Mouse (Mus musculus) kidney, adult 18-20 months (tissue): ENCODE results near the gene Ercc6l.
A peak's percentile ranks its signal among the peaks of the same experiment; 100 is the strongest.
"Not testable (repeated sequence)": the region's sequence is repeated elsewhere in the genome, so short reads cannot be mapped to it uniquely, and the experiment has no call there.

Source experiments
- DNase-seq: peaks from one replicate; pipeline ENCODE4 v3.0.0; 2021

Gene Ercc6l

DNA sequence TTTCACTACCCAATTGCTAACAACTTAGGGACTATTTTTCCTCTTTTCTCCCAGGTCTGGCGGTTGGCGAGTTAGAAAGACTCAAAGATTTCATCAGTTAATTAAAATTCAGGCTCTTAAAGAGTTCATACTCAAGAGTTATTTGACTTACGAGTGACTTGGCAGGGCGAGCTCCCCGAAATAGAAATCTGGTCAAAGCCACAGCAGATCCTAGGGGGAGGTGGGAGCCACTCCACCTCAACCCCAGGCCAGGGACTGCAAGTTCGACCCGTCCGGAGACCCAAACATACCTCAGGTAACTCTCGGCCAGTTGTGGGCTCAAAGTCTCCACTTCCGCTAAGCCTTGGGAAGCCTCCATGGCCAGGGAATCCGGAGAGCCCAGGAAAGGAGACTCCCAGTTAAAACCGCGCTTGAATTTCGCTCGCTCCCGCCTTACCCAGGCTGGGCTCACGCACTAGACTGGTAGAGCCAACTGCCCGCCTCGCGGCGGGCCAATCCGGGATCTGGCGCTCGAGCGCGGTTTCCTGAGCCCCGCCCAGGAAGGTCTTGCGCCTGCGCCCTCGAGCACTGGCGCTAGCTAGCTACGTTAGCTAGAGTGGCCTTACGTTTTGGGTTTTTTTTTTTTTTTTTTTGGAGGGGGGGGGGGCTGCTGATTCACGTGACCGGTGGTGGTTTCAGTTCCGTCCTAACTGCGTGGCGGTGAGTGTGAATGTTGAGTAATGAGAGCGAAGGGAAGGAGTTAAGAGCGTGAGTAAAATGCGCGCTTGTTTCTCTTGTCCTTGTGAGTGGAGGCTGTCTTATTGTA, at the start of gene Ercc6l:
TSS of gene Ercc6l (minus strand) at position 474 of the 805 bp plus-strand sequence.
- DNase-seq, result peak; percentile 80

- DNase-seq, result no peak
These were observed 33.9 kb upstream of the Ercc6l start for GRCm38 (mm10) chrX:102190840-102191239.

GRCm38 (mm10) chrX:102189581-102189980, 32.7 kb upstream of the Ercc6l start:
- DNase-seq, result no peak

DNA sequence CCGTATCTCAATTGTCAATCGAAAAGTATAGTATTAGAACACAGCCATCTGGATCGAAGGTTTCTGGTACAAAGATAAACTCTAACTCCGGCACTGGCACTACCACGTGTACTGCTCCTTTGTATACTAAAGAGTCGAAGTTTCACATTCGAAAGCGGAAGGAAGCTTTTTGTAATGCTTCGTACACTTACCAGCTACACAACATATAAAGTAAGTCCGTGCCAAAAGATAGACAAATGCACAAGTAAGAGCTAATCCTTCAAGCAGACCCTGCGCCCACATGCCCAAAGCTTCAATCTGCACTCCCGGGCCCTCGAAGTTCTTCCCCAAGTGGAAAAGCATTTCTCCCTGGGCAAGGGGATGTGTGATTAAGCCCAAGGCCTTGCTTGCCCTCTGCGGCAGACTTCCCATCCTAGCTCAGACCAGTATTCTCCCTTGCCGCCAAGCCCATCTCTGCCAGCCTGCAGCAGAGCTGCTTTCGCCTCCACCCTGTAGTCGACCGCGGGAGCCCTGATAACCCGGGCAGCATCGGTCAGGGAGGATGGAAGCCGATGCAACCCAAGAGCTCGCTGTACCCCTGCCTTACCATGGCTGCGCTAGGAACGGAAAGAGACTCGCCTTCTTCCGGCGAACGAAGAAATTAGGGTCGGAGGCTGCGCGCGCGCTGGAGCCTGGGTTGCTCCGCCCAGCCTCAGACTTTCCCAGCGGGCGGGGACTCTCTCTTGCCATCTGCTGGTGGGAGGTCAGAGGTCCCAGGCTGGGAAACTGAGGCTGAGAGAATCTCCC, 32.0 kb upstream of the Ercc6l start, which contains the start of gene Rps4x:
TSS of gene Rps4x (minus strand) at position 683 of the 786 bp plus-strand sequence.
- DNase-seq, result peak; percentile 84

- no peak for DNase-seq
These were observed 30.3 kb upstream of the Ercc6l start for GRCm38 (mm10) chrX:102187023-102187699.

GRCm38 (mm10) chrX:102182575-102182974, 25.7 kb upstream of the Ercc6l start:
- no peak for DNase-seq

DNA sequence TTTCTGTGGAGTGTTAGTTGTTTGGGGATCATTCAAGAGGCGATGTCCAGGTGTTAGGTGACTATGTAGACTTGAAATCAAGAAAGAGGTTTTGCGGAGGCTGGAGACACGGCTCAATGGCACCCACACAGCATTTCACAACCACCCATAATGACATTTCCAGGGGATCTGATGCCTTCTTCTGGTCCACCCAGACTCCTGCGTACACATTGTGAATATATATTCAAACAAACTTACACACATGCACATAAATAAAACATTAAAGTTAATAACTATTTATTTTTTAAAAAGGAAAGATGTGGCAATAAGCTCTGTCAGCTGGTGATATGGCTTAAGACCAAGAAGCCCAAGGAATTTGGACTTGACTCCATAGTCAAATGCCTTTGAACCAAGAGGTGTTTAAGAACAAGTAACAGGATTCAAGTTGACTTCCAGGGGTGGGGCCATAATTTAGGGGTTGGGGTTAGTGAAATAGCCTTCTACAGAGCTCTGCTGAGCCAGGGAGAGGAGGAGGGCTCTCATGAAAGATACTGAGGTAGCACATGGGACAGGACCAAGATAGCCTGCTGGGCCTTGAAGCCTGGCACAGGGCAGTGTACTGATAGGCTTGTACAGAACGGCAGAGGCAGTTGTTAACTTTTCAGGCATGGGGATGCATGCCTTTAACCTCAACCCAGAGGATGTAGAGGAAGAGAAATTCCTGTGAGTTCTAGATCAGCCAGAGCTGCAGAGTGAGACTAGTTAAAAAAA, 18.8 kb upstream of the Ercc6l start:
- DNase-seq, result no peak

GRCm38 (mm10) chrX:102170900-102171299, 14.0 kb upstream of the Ercc6l start:
- DNase-seq, result no peak

DNA sequence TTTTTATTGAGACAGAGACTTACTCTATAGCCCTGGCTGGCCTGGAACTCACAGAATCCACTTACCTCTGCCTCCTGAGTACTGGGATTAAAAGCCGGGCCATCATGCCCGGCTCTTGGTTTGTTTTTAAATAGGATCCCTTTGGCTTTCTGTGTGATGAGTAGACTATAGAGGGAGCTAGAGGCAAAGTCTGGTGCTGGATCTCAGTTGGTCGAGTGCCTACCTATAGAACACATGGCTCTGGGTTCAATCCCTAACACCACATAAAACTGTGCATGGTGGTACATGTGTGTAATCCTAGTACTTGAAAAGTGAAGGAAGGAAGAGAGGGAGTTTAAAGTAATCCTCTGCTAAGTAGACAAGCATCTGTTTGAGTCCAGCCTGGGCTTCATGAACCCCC, 13.2 kb upstream of the Ercc6l start:
- DNase-seq, result no peak

GRCm38 (mm10) chrX:102169724-102170123, 12.8 kb upstream of the Ercc6l start:
- DNase-seq, result no peak

- DNase-seq, result no peak
These were observed 10.1 kb upstream of the Ercc6l start for GRCm38 (mm10) chrX:102166986-102167385.

GRCm38 (mm10) chrX:102166521-102166920, 9.6 kb upstream of the Ercc6l start:
- no peak for DNase-seq

DNA sequence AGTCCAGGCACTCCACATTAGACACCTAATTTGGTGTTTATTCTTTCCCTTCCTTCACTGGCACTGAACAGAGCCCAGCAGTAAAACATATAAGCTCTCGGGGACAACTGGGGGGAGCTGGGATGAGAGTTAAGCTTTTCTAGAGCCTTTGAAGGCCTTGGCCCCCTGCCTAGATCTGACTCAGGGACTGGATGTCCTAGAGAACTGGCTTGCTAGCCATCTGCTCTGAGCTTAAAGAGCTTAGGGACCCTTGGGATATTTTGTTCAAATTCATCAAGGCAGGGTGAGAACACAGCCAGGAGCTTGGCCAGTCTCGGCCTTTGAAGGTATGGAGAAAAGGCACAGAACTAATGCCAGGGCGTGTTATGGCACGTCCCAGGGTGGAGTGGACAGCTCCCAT, 6.6 kb upstream of the Ercc6l start:
- DNase-seq, result no peak

DNA sequence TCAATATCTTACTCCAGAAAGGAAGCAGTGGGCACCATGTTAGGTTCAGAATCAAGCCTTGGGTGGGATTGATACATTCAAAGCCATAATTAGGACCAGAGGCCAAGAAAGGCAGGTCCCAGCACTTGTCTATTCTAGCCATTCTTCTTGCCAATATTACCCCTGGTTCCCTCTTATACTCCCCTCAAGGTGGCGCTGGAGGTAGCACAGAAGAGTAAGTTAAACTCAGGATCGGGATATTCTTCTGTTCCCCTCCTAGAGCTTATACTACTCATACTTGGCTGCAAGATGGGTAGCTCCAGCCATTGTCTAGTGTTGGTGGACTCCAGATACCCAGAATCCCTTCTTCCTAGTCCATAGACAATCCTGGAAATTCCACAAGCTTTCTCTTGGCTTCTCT, 6.2 kb upstream of the Ercc6l start:
- DNase-seq, result no peak

DNA sequence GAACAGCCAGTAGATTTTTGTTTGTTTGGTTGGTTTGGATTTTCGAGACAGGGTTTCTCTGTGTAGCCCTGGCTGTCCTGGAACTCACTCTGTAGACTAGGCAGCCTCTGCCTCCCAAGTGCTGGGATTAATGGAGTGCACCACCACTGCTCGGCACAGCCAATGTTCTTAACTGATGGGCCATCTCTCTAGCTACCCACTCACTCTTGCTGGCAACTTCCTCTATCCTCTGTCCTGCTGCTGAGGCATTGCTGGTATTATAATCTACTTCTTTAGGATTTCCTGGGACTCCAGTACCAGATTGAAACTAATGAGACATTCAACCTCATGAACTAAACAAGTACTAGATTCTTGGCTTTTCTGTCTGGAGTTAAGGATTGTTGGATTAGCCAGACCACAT, 3.6 kb upstream of the Ercc6l start:
- no peak for DNase-seq

DNA sequence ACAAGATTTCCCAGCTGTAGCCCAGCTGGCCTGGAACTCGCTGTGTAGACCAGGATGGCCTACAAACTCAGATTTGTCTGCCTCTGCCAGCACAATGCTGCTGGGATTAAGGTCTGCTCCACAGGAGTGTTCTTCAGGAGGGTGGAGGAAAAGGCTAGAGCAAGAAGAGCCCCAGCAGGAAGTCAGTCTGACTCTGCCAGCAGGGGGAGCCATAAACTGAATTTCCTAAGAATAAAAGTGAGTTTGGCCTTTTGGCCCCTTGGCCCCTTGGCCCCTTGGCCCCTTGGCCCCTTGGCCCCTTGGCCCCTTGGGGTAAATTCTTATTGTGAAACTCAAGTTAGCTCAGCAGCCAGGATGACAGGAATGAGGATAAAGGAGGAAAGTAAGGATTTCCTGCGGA, 2.9 kb upstream of the Ercc6l start:
- DNase-seq, result peak; percentile 46

GRCm38 (mm10) chrX:102157423-102157791, 516 bp upstream of the Ercc6l start:
- no peak for DNase-seq

DNA sequence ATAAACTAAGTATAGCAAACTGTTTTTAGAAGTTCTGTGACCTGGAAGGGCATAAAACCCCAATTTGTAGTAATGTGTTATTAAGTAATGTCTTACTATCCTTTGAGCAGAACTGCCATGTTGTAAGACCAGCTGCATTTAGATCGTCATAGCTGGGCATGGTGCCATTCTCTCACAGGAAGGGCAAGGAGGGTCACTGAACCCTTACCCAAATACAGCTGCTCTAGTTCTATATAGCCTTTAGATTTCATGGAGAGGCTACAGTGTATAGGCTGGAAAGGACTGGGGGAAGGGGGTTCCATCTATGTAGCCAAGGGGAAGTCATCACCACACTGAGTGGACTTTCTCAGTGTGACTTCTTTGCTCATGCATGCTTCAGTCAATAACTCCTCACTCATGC, 15.7 kb downstream of the Ercc6l start:
- no peak for DNase-seq

GRCm38 (mm10) chrX:102121321-102121720, 35.6 kb downstream of the Ercc6l start:
- no peak for DNase-seq

- peak; percentile 89 for DNase-seq
These were observed 37.6 kb downstream of the Ercc6l start, which contains the start of gene Pin4 for GRCm38 (mm10) chrX:102119042-102119864. TSS of gene Pin4 (plus strand) at chrX:102119447.

GRCm38 (mm10) chrX:102115676-102116075, 41.2 kb downstream of the Ercc6l start:
- DNase-seq, result no peak

GRCm38 (mm10) chrX:102109349-102109748, 47.5 kb downstream of the Ercc6l start:
- DNase-seq, result not testable (repeated sequence)
